In genomic region chr10:30549974-30550373, GRCm38 (mm10) we compare ENCODE assay signal across 26 mouse cellular contexts. TPM values are rescaled to one million over a fixed set of nuclear protein-coding genes. Genes with fewer than 3 reads are reported as not detected.
A peak's percentile ranks its signal among the peaks of the same experiment; 100 is the strongest.
DNase-seq lines count a peak whose midpoint lies in the region; ATAC-seq and TF ChIP-seq lines count a peak whose summit lies in the region.
"Had no signal": no experiment of that assay in that cellular context is flagged by ENCODE, and none has a peak within 500 bp of the region (broad histone marks: within the 10 kb centered on the region; RNA-seq: fewer than 3 reads in every experiment).

No protein-coding gene starts in this region.

- H3K9me3 ChIP-seq in midbrain, embryonic 16.5 days (replicated peaks; ENCODE audit: control insufficient read depth, low read length, poor library complexity, severe bottlenecking), result no peaks in the 10 kb centered on the region
- H3K9me3 ChIP-seq: embryonic facial prominence, embryonic 13.5 days; forebrain, embryonic 10.5 days; forebrain, embryonic 13.5 days; G1E; hindbrain, embryonic 10.5 days; hindbrain, embryonic 13.5 days had no signal

- H3K9ac ChIP-seq in midbrain, embryonic 16.5 days (ENCODE audit: low read depth, low read length), result no peak overlapping the region
- H3K9ac ChIP-seq: embryonic facial prominence, embryonic 13.5 days; forebrain, embryonic 13.5 days; hindbrain, embryonic 13.5 days had no signal

- no peak overlapping the region for H3ac ChIP-seq in myocyte (ENCODE audit: control insufficient read depth, insufficient read length)

- H3K36me3 ChIP-seq in myocyte (ENCODE audit: control insufficient read depth, insufficient read depth), result peaks cover 31% of the 10 kb centered on the region
- H3K36me3 ChIP-seq in midbrain, embryonic 16.5 days (ENCODE audit: control insufficient read depth, insufficient read depth, low read length), result peaks cover 15% of the 10 kb centered on the region; the same call in 1 of the 2 replicates

- no peak for DNase-seq in frontal cortex, adult 2 months (ENCODE audit: extremely low spot score in 1 of 2, low spot score in 1 of 2)
- DNase-seq in c-Kit-positive CD71-negative TER-119-negative erythroid progenitor cells, embryonic 14.5 days (ENCODE audit: low read depth), result peak; percentile 12
- DNase-seq in cerebellum, postnatal 10 days, result no peak
- DNase-seq in urinary bladder, postnatal 4 days (ENCODE audit: low spot score in 2 of 2), result no peak
- DNase-seq: adrenal gland, adult 2 months; adrenal gland, postnatal 14 days; cerebellum, adult 11-12 months; cerebellum, adult 8-10 months; cerebellum, postnatal 14 days; gastrocnemius, postnatal 25 days; kidney, adult 18-20 months had no signal

- H3K27ac ChIP-seq in midbrain, embryonic 16.5 days (ENCODE audit: low read length), result no peak overlapping the region
- H3K27ac ChIP-seq: embryonic facial prominence, embryonic 13.5 days; forebrain, embryonic 10.5 days; forebrain, embryonic 13.5 days; hindbrain, embryonic 10.5 days; hindbrain, embryonic 13.5 days had no signal

- no peak for TF ChIP-seq POLR2A in myocyte (IDR thresholded peaks at IDR 0.05; ENCODE audit: insufficient read length, low read depth)

- no peaks in the 10 kb centered on the region for H3K27me3 ChIP-seq in myocyte (ENCODE audit: control insufficient read depth, insufficient read depth, insufficient read length)
- no peaks in the 10 kb centered on the region for H3K27me3 ChIP-seq in midbrain, embryonic 16.5 days (ENCODE audit: control insufficient read depth, insufficient read depth, low read depth, low read length)
- H3K27me3 ChIP-seq: CH12.LX; embryonic facial prominence, embryonic 13.5 days; forebrain, embryonic 13.5 days; hindbrain, embryonic 13.5 days had no signal

- no peak overlapping the region for H3K4me2 ChIP-seq in myocyte (ENCODE audit: low read depth)
- no peak overlapping the region for H3K4me2 ChIP-seq in midbrain, embryonic 16.5 days (ENCODE audit: low read length)
- H3K4me2 ChIP-seq: embryonic facial prominence, embryonic 13.5 days; forebrain, embryonic 13.5 days; heart, embryonic 11.5 days; hindbrain, embryonic 13.5 days had no signal

- no peaks in the 10 kb centered on the region for H3K79me2 ChIP-seq in myocyte (ENCODE audit: control insufficient read depth, insufficient read depth)

- 0 out of 2 replicates have a peak, but pooled peaks have one; percentile 47 for ATAC-seq in frontal cortex, adult (ENCODE audit: low TSS enrichment)
- ATAC-seq in hematopoietic stem cell, adult 5-6 weeks (replicated peaks in 1 of 2; ENCODE audit: insufficient read depth in 1 of 2, low FRiP score in 2 of 2, low TSS enrichment in 1 of 2, low read depth in 1 of 2, poor library complexity in 2 of 2, severe bottlenecking in 2 of 2), result peak; percentile 85 to 87
- no peak for ATAC-seq in midbrain, embryonic 16.5 days
- ATAC-seq: forebrain, embryonic 13.5 days; forebrain, embryonic 16.5 days; hindbrain, embryonic 16.5 days; intestine, embryonic 16.5 days had no signal

- no peak overlapping the region for H3K4me3 ChIP-seq in myocyte
- H3K4me3 ChIP-seq in midbrain, embryonic 16.5 days (ENCODE audit: low read depth, low read length), result no peak overlapping the region
- H3K4me3 ChIP-seq: embryonic facial prominence, embryonic 13.5 days; forebrain, embryonic 10.5 days; forebrain, embryonic 13.5 days; hindbrain, embryonic 10.5 days; hindbrain, embryonic 13.5 days had no signal

- 90% methylated on average over 3 of the region's 3 CpGs for WGBS in midbrain, embryonic 16.5 days

- H3K4me1 ChIP-seq in midbrain, embryonic 16.5 days (ENCODE audit: control insufficient read depth, insufficient read depth, low read length), result no peaks in the 10 kb centered on the region
- H3K4me1 ChIP-seq: embryonic facial prominence, embryonic 13.5 days; forebrain, embryonic 10.5 days; forebrain, embryonic 13.5 days; hindbrain, embryonic 10.5 days; hindbrain, embryonic 13.5 days had no signal

TF ChIP-seq in myocyte, 11 proteins besides CTCF, POLR2A, EP300 and RAD21:
- TF ChIP-seq TCF3 (IDR thresholded peaks at IDR 0.05; ENCODE audit: insufficient read length, low read depth), result no peak
- TF ChIP-seq CEBPB (IDR thresholded peaks at IDR 0.05; ENCODE audit: insufficient read depth, poor library complexity, severe bottlenecking), result peak; percentile 87
- no peak for TF ChIP-seq MYOG (IDR thresholded peaks at IDR 0.05; ENCODE audit: control insufficient read depth in 1 of 3, insufficient read depth in 1 of 3, insufficient read length in 2 of 3, low read depth in 2 of 3)
- TF ChIP-seq USF1 (IDR thresholded peaks at IDR 0.05; ENCODE audit: low read depth), result no peak
- TF ChIP-seq MYOD1 (IDR thresholded peaks at IDR 0.05; ENCODE audit: control insufficient read depth in 1 of 3, insufficient read length in 2 of 3, low read depth in 2 of 3), result no peak
- no peak for TF ChIP-seq E2F4 (IDR thresholded peaks at IDR 0.05; ENCODE audit: insufficient read depth)
- no peak for TF ChIP-seq POLR2AphosphoS2 (IDR thresholded peaks at IDR 0.05; ENCODE audit: insufficient read length, low read depth)
- TF ChIP-seq MAX (IDR thresholded peaks at IDR 0.05; ENCODE audit: low read depth), result no peak

RNA-seq across cellular contexts. Expression of gene Trmt11, which starts 50.6 kb away (rescaled TPM):
- 5.1 and 7.2 TPM in 2 replicates for polyA plus RNA-seq in frontal cortex, adult 2 months (2012; rRNA removed)
- total RNA-seq in hematopoietic stem cell, adult 5-6 weeks (2017), result 26.1 and 28.3 TPM in 2 replicates
- 2.1 TPM for polyA plus RNA-seq in myocyte (2012; fragmentation: generic; extraction: Trizol)
- polyA plus RNA-seq in midbrain, embryonic 16.5 days (2015; fragmentation: Nextera tagmentation; extraction: Ambion mirVana), result 20.3 and 21.6 TPM in 2 replicates
